Mouse (Mus musculus): ENCODE measurements around the gene Olfr1493-ps1.

- TF ChIP-seq GATA1 (IDR thresholded peaks at IDR 0.05; ENCODE audit: borderline replicate concordance, low read length) (no peak), FLI1 (IDR thresholded peaks at IDR 0.05; ENCODE audit: low read length) (no peak)
Measured at GRCm38 (mm10) chr19:13722978-13723377, at the start of gene Olfr1493-ps1.

Data from megakaryocyte, embryonic 14.5 days (primary cell).